Mouse (Mus musculus) lung, adult 2 months (tissue): ENCODE results near the gene Mocs1.

Experiments
- CTCF ChIP-seq: fragments of 200-500 bp; IDR thresholded peaks from 2 replicates; pipeline ENCODE4 v1.5.1; 2011; ENCODE audit warnings: mild to moderate bottlenecking, low read length, control low read depth; ENCODE audit not compliant: insufficient read depth
- POLR2A ChIP-seq: fragments of 200-500 bp; IDR thresholded peaks from 2 replicates; pipeline ENCODE4 v1.6.1; 2011; ENCODE audit warnings: low read depth, mild to moderate bottlenecking, control low read depth, low read length, borderline replicate concordance; ENCODE audit errors: extremely low read depth

- no peak for TF ChIP-seq CTCF
- TF ChIP-seq POLR2A, result no peak
These were observed 25.0 kb upstream of the Mocs1 start for GRCm38 (mm10) chr17:49403151-49403550.
